Mouse (Mus musculus) forebrain, embryonic 14.5 days (tissue): ENCODE results near the gene Osbpl3. TPM values are rescaled to one million over a fixed set of nuclear protein-coding genes. Genes with fewer than 3 reads are reported as not detected.

Source experiments
- polyA plus RNA-seq: library from polyadenylated mRNA; unstranded; fragments of >200 nt; fragmentation: Nextera tagmentation; extraction: Ambion mirVana; gene quantifications from 2 replicates; pipeline ENCODE4 v1.2.1, GENCODE M21; 2014

Gene Osbpl3
- polyA plus RNA-seq, 1 experiment from 2014 or later: 2.8 TPM

Other genes with a start within 250 kb of the Osbpl3 start
- 58.3 and 74.7 TPM in 2 replicates for gene Gsdme, start 192.3 kb downstream of the Osbpl3 start, polyA plus RNA-seq
- gene Cycs, start 110.3 kb upstream of the Osbpl3 start, polyA plus RNA-seq: 65.1 and 70.5 TPM in 2 replicates
- gene 4921507P07Rik, start 140.4 kb upstream of the Osbpl3 start, polyA plus RNA-seq: 1.0 and 1.3 TPM in 2 replicates
- gene Npvf, start 198.2 kb upstream of the Osbpl3 start, polyA plus RNA-seq: 0.74 TPM in 2 replicates